Mouse (Mus musculus): ENCODE results near the gene Dnajc30.

DNA sequence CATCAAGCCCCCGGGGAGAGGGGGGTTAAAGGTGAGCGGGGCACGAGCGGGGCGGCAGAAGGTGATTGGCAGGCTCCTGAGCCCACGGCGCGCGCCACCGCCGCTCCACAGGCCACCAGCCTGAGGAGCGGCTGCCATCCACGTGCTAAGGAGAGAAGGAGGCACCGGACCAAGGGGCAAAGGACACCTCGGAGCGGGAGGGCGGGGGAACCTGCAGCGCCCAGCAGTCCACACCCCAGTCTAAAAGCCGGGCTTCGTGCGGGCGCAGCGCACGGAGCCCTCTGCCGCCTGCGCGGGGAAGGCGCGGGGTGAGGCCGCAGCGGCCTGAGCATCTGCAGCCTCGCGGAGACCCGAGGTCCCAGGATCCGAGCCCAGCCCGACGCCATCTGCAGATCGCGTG, 25.7 kb downstream of the Dnajc30 start, which contains the start of gene Mlxipl:
- TF ChIP-seq CTCF (IDR thresholded peaks at IDR 0.05; ENCODE audit: extremely low read depth, insufficient read depth, low read length) = no peak
- TF ChIP-seq POLR2A (IDR thresholded peaks at IDR 0.05; ENCODE audit: extremely low read depth, insufficient read depth, low read length) = no peak

Measured in cortical plate, adult 2 months (tissue).